Mouse (Mus musculus) neutrophil, adult 5-6 weeks (primary cell): Measurements from ENCODE around the gene Pigw. TPM values are rescaled to one million over a fixed set of nuclear protein-coding genes. Genes with fewer than 3 reads are reported as not detected.

ENCODE experiments used
- ATAC-seq: fragments of 151-379, 151-347 bp; 2 replicates; pipeline ENCODE4 v1.8.0; 2017; ENCODE audit warnings: mild to moderate bottlenecking, moderate TSS enrichment; ENCODE audit not compliant: insufficient number of reproducible peaks, poor library complexity, low FRiP score, severe bottlenecking; ENCODE audit errors: extremely low read depth
- total RNA-seq: library from RNA; stranded (forward); fragments of 200-1000 nt; gene quantifications from 2 replicates; pipeline ENCODE4 v1.2.3, GENCODE M21; 2017

The Pigw gene
- 5.3 and 7.8 TPM in 2 replicates for total RNA-seq

DNA sequence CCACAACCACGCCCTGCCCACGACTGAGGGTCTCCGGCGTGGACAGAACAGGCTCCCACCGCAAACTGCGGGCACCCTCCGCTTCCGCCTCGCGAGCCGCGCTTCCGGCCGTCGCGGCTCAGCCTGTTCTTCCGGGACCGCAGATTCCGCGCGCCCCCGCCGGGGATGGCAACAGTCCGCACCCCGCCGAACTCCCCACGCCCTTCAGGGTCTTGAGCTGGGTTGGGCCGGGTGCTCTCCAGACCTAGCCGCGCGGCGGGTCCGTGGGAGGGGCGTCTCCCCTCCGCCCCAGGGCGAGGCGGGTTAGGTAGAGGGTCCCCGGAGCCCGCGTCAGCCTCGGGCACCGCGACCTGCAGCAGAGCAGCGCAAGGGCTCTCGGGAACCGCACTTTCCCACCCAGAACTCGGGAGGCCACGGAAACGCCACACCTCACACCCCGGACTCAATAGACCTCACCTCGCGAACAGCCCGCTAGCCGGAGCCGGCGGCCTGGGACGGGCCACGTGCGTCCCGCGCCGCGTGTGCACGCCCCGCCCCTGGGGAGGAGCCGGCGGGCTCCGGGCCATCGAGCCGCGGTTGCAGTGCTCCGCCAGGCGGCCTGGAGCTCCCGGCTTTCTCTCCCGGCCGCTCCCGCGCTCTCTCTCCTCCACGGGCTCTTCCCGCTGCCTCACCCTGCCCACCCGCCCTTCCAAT lies at the start of gene Pigw, which contains the start of gene Myo19:
Pigw (minus strand) TSS at position 514 of the 693 bp plus-strand sequence.
Myo19 (plus strand) TSS at position 377 of the 693 bp plus-strand sequence.
- peak; percentile 66 for ATAC-seq

DNA sequence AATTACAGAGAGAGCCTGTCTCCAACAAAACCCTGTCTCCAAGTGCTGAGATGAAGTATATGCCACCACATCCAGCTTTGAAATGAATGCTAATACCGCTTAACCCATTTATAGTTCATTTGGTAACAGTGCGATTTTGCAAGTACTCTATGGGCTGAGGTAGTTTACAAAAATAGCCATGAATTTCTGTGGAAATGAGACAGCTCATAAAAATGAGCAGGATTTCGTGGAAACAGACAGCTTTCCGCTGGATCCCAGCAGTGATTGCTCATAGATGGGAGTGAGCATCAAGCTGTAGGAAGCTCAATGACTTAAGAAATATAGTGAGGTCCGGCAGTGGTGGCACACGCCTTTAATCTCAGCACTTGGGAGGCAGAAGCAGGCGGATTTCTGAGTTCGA lies 40.9 kb upstream of the Pigw start:
- ATAC-seq = no peak

- no peak for ATAC-seq
Observed at GRCm38 (mm10) chr11:84919951-84920350, 39.9 kb upstream of the Pigw start.

- ATAC-seq = peak; percentile 58
Observed at GRCm38 (mm10) chr11:84919276-84919675, 39.2 kb upstream of the Pigw start.

GRCm38 (mm10) chr11:84918425-84918824 lies 38.3 kb upstream of the Pigw start:
- peak; percentile 60; the same call in 1 of the 2 replicates for ATAC-seq

DNA sequence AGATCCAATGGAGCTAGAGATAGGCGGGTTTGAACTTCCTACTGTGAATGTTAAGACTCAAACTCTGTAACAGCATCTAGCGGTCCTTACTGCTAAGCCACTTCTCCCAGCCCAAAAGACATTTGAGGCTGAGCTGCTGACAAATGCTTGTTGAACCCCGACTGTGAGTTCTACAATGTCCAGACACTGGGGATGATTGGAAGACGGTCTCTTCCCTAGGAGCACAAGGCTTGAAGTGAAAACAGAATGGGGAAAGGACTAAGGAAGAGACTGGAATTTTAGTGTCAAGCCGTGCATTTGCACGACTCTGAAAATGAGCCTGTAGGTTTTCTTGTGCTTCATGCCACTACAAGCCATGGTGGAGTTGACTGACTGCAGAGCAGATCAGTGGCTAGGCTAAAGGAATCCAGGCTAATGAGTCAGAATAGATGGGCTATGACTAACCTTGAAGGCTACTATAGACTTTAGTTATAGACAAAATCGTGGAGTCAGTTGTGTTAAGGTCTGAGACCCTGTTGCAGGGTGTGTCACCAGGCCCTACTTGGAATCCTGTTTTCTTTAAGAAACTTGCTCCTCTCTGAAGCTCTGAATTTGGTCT lies 36.7 kb upstream of the Pigw start:
- no peak for ATAC-seq

- peak; percentile 91 for ATAC-seq
Observed at GRCm38 (mm10) chr11:84916053-84916702, 36.1 kb upstream of the Pigw start, which contains the start of gene Znhit3. Gene Znhit3, minus strand, starts transcription at chr11:84916366.

DNA sequence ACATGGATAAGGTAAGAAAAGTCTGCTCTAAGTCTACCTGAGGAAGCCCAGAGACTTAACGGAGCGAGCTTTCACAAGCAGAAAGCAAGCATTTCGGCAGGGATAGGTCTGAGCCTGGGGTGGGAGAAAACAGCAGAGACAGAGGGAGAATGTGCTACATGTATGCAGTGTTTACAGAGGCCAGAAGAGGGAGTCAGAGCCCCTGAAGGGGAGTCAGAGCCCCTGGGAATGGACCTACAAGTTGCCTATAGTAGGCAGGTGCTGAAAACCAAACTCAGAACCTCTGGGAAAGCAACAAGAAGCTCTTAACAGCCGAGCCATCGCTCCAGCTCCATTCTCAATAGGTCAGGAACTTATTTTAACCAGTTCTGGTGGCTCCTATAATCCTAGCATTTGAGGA lies 34.6 kb upstream of the Pigw start:
- ATAC-seq = no peak

- no peak for ATAC-seq
Observed at GRCm38 (mm10) chr11:84910411-84910810, 30.3 kb upstream of the Pigw start.

- ATAC-seq = no peak
Observed at GRCm38 (mm10) chr11:84908480-84908879, 28.4 kb upstream of the Pigw start.

- no peak for ATAC-seq
Observed at GRCm38 (mm10) chr11:84907081-84907480, 27.0 kb upstream of the Pigw start.

- ATAC-seq = no peak
Observed at GRCm38 (mm10) chr11:84904597-84905144, 24.6 kb upstream of the Pigw start.

GRCm38 (mm10) chr11:84893113-84893512 lies 13.0 kb upstream of the Pigw start:
- ATAC-seq = no peak

GRCm38 (mm10) chr11:84891705-84892104 lies 11.6 kb upstream of the Pigw start:
- no peak for ATAC-seq

DNA sequence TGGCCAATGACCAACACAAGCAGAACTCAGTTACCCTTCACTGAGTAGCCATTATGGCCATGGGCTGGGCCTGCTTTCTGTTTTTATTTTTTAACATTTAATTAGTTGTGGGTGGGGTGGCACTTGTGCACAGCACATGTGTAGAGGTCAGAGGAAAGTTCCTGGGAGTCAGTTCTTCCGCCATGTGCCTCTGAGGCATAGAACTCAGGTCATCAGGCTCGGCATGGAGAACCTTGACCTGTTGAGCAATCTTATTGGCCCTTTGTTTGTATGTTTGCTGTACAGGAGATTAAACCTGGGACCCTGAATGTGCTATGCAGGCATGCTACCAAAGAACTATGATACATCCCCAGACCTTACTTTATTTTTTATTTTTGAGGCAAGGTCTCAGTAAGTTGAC lies 9.4 kb upstream of the Pigw start:
- no peak for ATAC-seq

DNA sequence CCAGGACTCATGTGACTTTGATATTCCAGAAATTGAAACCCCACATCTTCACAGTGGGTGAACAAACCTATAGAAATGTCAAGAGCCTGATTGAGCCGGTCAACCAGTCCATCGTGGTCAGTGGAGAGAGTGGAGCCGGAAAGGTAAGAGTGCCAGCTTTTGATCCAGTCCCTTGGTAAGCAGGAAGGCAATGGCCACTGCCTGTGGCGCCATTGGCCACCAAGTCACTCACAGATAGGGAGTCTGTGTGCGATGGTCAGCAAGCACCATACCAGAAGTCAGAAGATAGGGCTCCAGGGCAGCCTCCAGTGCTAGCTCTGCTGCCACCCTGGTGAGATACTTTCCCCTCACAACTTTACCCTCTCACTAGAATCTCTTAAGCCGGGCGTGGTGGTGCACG lies 7.9 kb upstream of the Pigw start:
- no peak for ATAC-seq

GRCm38 (mm10) chr11:84886767-84887511 lies 6.9 kb upstream of the Pigw start:
- ATAC-seq = no peak

GRCm38 (mm10) chr11:84886236-84886635 lies 6.2 kb upstream of the Pigw start:
- ATAC-seq = no peak

GRCm38 (mm10) chr11:84885238-84885637 lies 5.2 kb upstream of the Pigw start:
- ATAC-seq = no peak
